Mouse (Mus musculus) WW6 (cell line): Measurements from ENCODE around the gene Rara.

Experiments used
- DNase-seq: peaks from one replicate; pipeline ENCODE4 v3.0.0-alpha.2; 2013; ENCODE audit warnings: low read depth, low spot score

The Rara gene

DNA sequence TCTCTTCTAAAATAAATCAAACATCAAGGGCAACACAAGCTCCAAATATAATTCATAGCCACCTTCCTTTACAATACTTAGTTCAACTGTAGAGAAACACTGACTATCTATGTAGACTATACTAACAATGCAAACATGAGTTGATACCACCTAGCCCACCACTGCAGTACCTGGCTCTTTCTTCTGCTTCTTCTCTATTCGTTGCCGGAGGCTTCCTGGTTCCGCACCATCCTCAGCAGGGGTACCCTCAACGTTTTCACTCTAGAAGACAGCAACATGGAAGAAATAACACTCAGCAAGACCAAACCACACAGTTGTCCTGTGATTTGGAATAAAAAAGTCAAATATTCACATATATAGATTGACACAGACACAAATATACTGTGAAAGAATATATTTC is 70.0 kb downstream of the Rara start:
- no peak for DNase-seq

DNA sequence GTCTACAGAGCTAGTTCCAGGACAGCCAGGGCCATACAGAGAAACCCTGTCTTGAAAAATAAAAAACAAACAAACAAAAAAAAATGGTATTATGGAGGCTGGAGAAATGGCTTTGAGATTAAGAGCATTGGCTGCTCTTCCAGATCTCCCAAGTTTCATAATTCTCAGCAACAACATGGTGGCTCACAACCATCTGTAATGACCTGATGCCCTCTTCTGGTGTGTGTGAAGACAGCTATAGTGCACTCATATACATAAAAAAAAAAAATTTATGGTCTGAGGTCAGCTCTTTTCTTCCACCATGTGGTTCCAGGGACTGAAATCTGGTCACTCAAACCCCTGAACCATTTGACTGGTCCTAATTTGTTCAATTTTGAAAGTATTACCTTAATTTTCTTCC is 71.2 kb downstream of the Rara start:
- no peak for DNase-seq

DNA sequence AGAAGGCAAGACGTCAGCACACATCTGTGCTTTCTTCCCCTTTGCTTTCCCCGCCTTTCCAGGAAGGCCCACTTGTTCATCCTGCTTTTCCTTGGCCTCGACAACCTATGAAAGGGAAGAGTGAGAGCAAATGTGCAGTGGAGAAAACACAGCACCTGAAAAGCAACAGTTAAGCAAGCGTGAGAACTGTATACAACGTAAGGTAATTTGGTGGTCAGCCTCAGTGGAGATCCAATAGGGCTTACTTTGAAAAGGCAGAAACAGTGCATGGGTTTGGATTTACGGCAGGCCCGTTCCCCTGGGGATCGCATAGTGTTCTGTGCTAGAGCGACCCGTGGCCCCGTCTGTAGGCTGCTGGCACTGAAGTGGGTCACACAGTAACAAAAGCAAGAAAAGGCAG is 71.6 kb downstream of the Rara start:
- DNase-seq, result no peak

DNA sequence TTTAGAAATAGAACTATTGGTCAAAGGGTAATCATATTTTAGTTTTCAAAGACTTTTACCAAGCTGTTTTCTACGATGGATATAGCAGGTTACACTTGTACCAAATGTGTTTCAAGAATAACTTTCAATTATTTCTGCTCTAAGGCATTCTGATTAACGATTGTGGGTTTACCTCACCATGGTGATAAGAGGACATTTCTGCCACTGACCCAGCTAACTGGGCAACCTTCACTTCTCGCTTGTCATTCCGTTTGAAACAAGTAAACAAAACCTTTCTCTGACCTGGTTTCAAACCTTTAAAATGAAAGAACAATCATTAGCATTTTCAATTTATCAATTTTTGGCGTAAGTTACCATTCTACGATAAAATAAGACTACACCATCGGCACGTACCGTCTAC is 79.2 kb downstream of the Rara start:
- DNase-seq, result no peak

DNA sequence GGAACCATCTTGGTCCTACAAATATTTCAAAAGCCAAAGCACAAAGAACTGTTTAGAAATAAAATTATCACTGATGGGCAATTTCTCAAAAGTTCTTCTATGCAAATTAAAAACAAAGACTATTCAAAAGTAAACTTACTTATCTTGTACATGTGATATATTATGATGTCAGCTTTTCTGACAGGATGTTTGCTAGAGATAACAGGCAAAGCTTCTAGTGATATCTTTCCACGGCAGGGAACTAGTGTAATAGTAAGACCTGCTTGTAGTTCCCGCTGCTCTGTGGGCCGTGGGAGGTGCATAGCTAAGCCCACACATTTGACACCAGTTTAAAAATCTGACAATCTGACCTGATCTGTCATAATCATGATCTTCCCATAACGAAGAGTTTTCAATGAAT is 82.5 kb downstream of the Rara start:
- no peak for DNase-seq

DNA sequence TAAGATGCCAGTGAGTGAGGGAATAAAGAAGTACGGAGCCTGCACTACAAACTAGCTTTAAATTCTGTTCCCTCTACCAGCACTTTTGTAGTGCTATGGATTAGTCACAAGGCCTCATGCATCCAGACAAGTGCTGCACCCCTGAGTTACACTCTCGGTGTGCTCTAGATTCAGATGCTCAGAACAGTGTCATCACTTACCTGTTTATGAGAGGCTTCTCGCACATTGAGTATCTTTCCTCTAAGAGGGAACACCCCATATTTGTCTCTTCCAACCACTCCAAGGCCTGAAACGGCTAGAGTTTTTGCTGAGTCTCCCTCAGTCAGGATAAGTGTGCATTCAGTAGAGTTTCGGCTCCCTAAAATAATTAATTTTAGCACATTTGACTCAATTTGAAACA is 83.1 kb downstream of the Rara start:
- no peak for DNase-seq

DNA sequence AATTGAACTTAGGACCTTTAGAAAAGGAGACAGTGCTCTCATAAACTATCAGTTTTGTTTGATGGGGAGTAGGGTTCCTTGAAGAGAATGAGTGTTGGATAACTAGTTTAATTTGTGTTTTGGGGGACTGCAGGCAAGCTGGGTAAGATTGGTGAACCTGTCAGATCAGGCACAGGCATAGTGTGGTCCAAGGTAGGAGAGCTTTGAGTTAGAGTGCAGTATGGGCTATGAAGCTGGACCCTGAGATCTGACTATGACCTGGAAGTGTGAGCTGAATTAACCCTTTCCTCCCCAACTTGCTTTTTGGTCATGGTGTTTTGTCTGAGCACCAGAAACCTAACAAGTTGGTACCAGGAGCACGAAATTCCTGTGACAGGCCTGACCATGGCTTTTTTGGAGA is 86.2 kb downstream of the Rara start:
- DNase-seq, result no peak

DNA sequence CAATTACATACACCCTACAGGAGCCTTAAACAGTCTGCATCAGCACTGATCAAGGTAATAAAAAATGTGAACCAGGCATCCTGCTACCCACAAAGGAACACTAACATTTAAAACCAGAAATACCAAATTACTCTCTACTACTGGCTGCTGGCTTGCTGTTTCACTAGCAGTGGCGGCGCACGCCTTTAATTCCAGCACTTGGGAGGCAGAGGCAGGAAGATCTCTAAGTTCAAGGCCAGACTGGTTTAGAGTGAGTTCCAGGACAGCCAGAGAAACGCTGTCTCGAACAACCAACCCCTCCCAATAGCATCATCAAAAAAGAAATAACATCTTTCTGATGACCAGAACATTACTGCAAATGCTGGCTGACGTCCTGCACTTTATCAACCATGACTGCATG is 92.2 kb downstream of the Rara start:
- no peak for DNase-seq

DNA sequence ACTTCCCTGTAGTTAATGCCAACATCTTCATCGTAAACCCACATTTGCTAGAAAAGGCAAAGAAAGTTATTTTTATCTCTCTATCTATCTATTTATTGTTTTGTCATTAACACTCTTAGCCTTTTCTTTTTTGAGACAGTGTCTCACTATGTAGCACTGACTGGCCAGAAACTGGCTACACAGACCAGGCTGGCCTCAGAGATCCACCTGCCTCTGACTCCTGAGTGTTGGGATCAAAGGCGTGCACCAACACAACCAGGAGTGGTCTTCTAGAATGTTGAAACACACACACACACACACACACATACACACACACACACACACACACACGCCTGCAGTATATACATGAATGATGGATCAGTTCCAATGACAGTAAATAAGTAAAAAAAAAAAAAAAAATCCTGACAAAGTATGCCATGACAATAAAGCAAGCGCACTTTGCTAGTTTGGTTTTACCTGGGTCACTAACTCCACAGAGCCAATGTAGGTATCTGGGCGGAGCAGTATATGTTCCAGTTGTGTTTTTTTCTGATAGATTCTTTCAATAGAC is 94.8 kb downstream of the Rara start:
- no peak for DNase-seq

DNA sequence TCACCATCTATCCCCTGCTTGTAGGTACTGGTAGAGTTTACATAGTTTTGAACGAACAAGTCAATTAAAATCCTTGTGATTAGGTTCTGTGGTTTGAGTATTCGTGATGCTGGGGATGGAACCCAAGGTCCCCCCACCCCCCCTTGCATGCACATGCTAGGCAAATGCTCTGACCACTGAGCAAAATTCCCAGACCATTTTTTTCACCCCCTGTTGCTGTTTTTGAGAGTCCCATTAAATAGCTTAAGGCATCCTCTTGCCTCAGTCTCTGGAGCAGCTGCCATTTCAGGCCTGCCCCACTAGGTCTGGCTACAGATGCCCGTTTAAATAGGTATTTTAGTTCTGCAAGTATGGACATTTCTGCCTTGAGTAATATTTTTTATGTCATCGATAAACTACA is 95.5 kb downstream of the Rara start:
- no peak for DNase-seq

DNA sequence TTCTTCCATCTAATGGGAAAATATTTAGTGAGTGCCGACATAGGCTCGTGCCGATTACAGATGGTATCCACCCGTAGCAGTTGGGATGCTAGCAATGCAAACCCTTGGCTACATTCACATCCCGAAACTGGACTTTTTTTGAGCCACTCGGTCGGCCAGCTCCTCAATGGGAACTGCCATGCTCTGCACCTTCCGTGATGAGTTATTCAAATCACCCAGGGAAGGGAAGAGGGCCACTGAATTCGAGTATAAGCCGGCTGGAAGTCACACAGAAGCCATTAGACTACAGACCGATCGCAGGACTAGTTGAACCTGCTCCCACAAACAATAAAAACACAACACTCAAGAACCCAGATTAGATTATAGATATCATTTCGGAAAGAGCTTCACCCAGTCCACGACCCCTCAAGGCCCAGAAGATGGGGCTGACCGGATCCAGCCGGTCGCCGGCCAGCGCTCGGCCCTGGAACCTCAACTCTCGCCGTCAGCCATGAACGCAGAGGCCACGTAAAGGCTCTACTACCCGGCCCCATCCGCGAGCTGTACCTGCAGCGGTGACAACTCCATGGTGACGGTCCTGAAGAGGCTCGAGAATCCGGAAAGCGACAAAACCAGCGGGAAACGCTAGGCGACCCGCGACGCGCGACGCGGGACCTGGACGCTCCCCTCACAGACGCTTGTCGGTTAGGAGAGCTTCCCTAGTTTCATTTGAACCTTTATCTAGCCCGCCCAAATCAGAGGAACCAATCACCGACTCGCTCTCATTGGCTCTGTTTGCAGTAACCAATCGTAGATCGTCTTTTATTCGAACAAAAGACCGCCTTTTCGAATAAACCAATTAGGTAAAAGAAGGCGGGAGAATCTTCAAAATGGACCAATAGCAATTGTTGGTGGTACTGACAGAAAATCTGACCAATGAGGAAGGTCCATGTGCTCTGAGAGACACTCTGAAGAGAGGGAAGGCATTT is 96.2 kb downstream of the Rara start, which contains the start of gene Top2a:
Top2a (minus strand) TSS at position 690 of the 968 bp plus-strand sequence.
- DNase-seq, result peak; percentile 98
